Mouse (Mus musculus): Measurements from ENCODE around the gene Gm49425. TPM values are rescaled to one million over a fixed set of nuclear protein-coding genes. Genes with fewer than 3 reads are reported as not detected.

Gm49425 gene
- polyA plus RNA-seq, 1 experiment from 2014 or later, result not detected

DNA sequence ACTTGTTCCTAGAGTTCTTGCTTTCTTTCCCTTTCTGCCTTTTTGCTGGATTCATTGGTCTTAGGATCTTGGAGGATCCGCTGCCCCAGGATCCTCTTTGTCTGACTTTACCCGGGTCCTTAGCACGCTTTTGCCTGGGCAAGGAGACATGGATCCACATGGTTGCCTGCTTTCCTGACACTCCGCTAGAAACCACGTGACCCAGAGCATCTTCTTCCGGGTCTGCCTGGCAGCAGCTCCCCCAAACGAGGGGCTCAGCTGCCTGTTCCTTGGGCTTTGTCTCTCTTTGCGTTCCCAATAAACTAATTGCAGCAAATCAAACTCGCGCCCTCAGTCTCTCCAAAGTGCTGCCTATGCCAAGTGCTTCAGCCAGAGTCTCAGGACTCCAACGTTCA is 37.4 kb downstream of the Gm49425 start:
- H3K4me1 ChIP-seq (replicated peaks; ENCODE audit: control insufficient read depth, insufficient read depth, low read length), result peaks cover 9% of the 10 kb centered on the region; the same call in 1 of the 2 replicates
- H3K9ac ChIP-seq, result no peak overlapping the region
- H3K27me3 ChIP-seq (ENCODE audit: control insufficient read depth, insufficient read depth, low read length), result no peaks in the 10 kb centered on the region
- H3K4me2 ChIP-seq (replicated peaks), result peak overlapping the region; percentile 52
- H3K9me3 ChIP-seq (ENCODE audit: control insufficient read depth, low read length), result no peaks in the 10 kb centered on the region
- DNase-seq (ENCODE audit: low spot score) (peak; percentile 42), ATAC-seq (ENCODE audit: low FRiP score) (no peak)
- H3K27ac ChIP-seq, result no peak overlapping the region
- WGBS, result 32% methylated on average over 11 of the region's 11 CpGs
- no peaks in the 10 kb centered on the region for H3K36me3 ChIP-seq (replicated peaks; ENCODE audit: control insufficient read depth, insufficient read depth)
- H3K4me3 ChIP-seq (replicated peaks; ENCODE audit: low read length), result peak overlapping the region; percentile 21

DNA sequence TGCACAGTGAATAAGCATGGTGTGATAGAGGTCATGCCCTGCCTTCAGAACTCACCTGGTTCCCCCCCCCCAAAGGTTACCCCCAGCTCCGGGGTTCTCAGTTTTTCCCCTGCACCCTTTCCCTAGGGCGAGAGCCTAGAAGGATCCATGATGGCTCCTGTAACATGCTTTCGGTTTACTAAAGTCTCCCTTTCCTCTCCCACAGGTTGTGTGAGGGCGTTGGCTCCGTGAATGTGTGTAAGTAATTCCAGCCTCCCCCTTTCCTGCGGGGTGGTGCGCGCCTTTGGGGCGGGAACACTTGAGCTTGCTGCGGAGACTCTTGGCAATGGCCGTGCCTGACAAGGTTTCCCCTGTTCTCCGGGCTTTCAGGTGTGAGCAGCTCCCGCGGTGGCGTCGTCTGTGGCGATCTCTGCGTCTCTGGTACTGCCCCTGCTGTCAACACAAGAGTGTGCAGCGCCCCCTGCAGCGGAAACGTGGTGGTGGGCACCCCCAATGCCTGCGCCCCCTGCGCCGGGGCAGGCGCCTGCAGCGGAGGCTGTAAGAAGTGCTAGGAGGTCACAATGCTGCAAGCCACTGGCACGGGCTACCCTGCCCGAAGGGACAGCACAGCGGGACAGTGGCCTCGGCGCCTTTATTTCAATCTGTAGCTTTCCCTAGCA is 37.9 kb downstream of the Gm49425 start:
- Histone ChIP-seq H3K4me2 (replicated peaks) (peak overlapping the region; percentile 52), H3K27ac (no peak overlapping the region), H3K27me3 (ENCODE audit: control insufficient read depth, insufficient read depth, low read length) (no peaks in the 10 kb centered on the region), H3K4me1 (replicated peaks; ENCODE audit: control insufficient read depth, insufficient read depth, low read length) (peaks cover 9% of the 10 kb centered on the region; the same call in 1 of the 2 replicates), H3K4me3 (replicated peaks; ENCODE audit: low read length) (peak overlapping the region; percentile 21), H3K9me3 (ENCODE audit: control insufficient read depth, low read length) (no peaks in the 10 kb centered on the region), H3K9ac (no peak overlapping the region), H3K36me3 (replicated peaks; ENCODE audit: control insufficient read depth, insufficient read depth) (no peaks in the 10 kb centered on the region)
- WGBS, result 10% methylated on average over 31 of the region's 31 CpGs
- no peak for ATAC-seq (ENCODE audit: low FRiP score)
- DNase-seq (ENCODE audit: low spot score), result peak; percentile 39

DNA sequence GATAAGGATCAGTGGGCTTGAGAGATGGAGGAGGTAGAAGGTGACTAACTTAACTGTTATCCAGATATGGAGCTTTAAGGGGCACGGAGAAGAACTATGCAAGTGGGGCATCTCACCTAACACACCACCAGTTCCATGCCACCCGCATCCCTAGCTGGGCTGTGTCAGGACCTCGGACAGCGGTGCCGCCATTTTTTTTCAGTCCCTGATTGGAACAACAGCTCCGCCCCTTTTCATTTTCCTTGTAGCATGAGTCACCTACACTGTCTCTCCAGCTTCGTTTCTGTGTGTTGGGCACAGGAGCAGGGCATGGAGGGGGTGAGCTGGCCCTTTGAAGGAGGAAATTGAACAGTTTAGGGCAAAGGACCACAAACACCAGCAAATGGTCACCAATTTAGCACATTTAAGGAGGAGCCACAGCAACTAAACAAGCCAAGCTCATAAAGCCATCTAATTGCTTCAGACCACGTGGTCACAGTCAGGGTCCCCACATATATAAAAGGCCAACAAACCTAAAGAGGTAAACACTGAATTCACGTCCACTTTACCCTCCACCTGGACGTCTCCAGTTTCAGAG is 44.0 kb downstream of the Gm49425 start, which contains the start of gene Krt86:
Krt86 (plus strand) TSS at position 527 of the 577 bp plus-strand sequence.
- Histone ChIP-seq H3K27me3 (ENCODE audit: control insufficient read depth, insufficient read depth, low read length) (no peaks in the 10 kb centered on the region), H3K4me2 (replicated peaks) (no peak within 1 kb of the TSS), H3K4me3 (replicated peaks; ENCODE audit: low read length) (no peak within 1 kb of the TSS), H3K27ac (no peak within 1 kb of the TSS), H3K36me3 (replicated peaks; ENCODE audit: control insufficient read depth, insufficient read depth) (no peaks in the 10 kb centered on the region), H3K9me3 (ENCODE audit: control insufficient read depth, low read length) (no peaks in the 10 kb centered on the region), H3K9ac (no peak within 1 kb of the TSS), H3K4me1 (replicated peaks; ENCODE audit: control insufficient read depth, insufficient read depth, low read length) (no peaks in the 10 kb centered on the region)
- DNase-seq (ENCODE audit: low spot score) (no peak), ATAC-seq (ENCODE audit: low FRiP score) (no peak)
- 38% methylated on average over 10 of the region's 10 CpGs for WGBS

DNA sequence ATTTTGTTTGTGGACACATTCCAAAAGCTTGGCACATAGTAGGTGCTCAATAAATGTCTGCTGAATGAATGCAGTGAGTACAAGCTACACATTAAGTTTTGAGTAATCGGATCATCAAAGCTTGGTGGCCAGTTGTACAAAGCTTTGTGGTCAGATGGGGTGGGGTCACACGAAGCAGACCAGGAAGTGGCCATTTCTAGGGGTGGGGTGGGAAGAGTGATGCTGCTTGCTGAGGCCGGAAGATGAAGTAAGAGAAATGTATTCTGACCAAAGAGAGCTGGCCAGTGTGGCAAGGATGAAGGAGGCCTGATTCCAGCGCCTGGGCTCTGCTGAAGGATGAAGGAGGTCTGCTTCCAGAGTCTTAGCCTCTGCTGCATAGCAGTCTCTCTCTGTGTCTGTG is 48.0 kb downstream of the Gm49425 start:
- Histone ChIP-seq H3K9ac (no peak overlapping the region), H3K4me1 (replicated peaks; ENCODE audit: control insufficient read depth, insufficient read depth, low read length) (no peaks in the 10 kb centered on the region), H3K27ac (no peak overlapping the region), H3K36me3 (replicated peaks; ENCODE audit: control insufficient read depth, insufficient read depth) (no peaks in the 10 kb centered on the region), H3K9me3 (ENCODE audit: control insufficient read depth, low read length) (no peaks in the 10 kb centered on the region), H3K4me2 (replicated peaks) (no peak overlapping the region), H3K27me3 (ENCODE audit: control insufficient read depth, insufficient read depth, low read length) (no peaks in the 10 kb centered on the region), H3K4me3 (replicated peaks; ENCODE audit: low read length) (no peak overlapping the region)
- DNase-seq (ENCODE audit: low spot score), result no peak
- 84% methylated on average over 4 of the region's 4 CpGs for WGBS
- no peak for ATAC-seq (ENCODE audit: low FRiP score)

Small RNA genes lying within 50 kb of the gene (microRNA-seq; reads per million reads assigned to microRNA genes)
- gene Gm44393, result not detected

Other genes starting within 250 kb of the Gm49425 start
- gene Atg101, start 233.0 kb downstream of the Gm49425 start, polyA plus RNA-seq (2014; fragmentation: Nextera tagmentation; extraction: Ambion mirVana), result 65.4 and 66.3 TPM in 2 replicates
- gene 6030408B16Rik, start 224.0 kb downstream of the Gm49425 start, polyA plus RNA-seq (2014; fragmentation: Nextera tagmentation; extraction: Ambion mirVana), result 0.23 and 0.37 TPM in 2 replicates
- 0.11 TPM in 1 of 2 replicates, not detected in the other for gene Krt80, start 147.1 kb downstream of the Gm49425 start, polyA plus RNA-seq (2014; fragmentation: Nextera tagmentation; extraction: Ambion mirVana)
- 1.5 and 1.8 TPM in 2 replicates for gene Krt7, start 106.2 kb downstream of the Gm49425 start, polyA plus RNA-seq (2014; fragmentation: Nextera tagmentation; extraction: Ambion mirVana)
- 0.40 and 0.50 TPM in 2 replicates for gene Krt87, start 78.5 kb downstream of the Gm49425 start, polyA plus RNA-seq (2014; fragmentation: Nextera tagmentation; extraction: Ambion mirVana)
- not detected in 2 replicates for gene Krt88, start 69.5 kb downstream of the Gm49425 start, polyA plus RNA-seq (2014; fragmentation: Nextera tagmentation; extraction: Ambion mirVana)
- not detected in 2 replicates for gene Krt81, start 53.5 kb downstream of the Gm49425 start, polyA plus RNA-seq (2014; fragmentation: Nextera tagmentation; extraction: Ambion mirVana)
- gene Krt86, start 43.8 kb downstream of the Gm49425 start, polyA plus RNA-seq (2014; fragmentation: Nextera tagmentation; extraction: Ambion mirVana), result 0.09 TPM in 1 of 2 replicates, not detected in the other
- not detected in 2 replicates for gene Krt83, start 25.7 kb downstream of the Gm49425 start, polyA plus RNA-seq (2014; fragmentation: Nextera tagmentation; extraction: Ambion mirVana)
- gene Krt84, start 15.6 kb upstream of the Gm49425 start, polyA plus RNA-seq (2014; fragmentation: Nextera tagmentation; extraction: Ambion mirVana), result not detected in 2 replicates
- gene Krt82, start 33.4 kb upstream of the Gm49425 start, polyA plus RNA-seq (2014; fragmentation: Nextera tagmentation; extraction: Ambion mirVana), result not detected in 2 replicates
- 0.15 and 0.23 TPM in 2 replicates for gene Krt90, start 45.7 kb upstream of the Gm49425 start, polyA plus RNA-seq (2014; fragmentation: Nextera tagmentation; extraction: Ambion mirVana)
- 0.07 and 0.15 TPM in 2 replicates for gene Krt75, start 56.6 kb upstream of the Gm49425 start, polyA plus RNA-seq (2014; fragmentation: Nextera tagmentation; extraction: Ambion mirVana)
- gene Gm5414, start 110.9 kb upstream of the Gm49425 start, polyA plus RNA-seq (2014; fragmentation: Nextera tagmentation; extraction: Ambion mirVana), result not detected in 2 replicates
- gene Gm5478, start 130.1 kb upstream of the Gm49425 start, polyA plus RNA-seq (2014; fragmentation: Nextera tagmentation; extraction: Ambion mirVana), result not detected in 2 replicates
- not detected in 2 replicates for gene Krt6b, start 163.0 kb upstream of the Gm49425 start, polyA plus RNA-seq (2014; fragmentation: Nextera tagmentation; extraction: Ambion mirVana)
- not detected in 2 replicates for gene Krt6a, start 177.0 kb upstream of the Gm49425 start, polyA plus RNA-seq (2014; fragmentation: Nextera tagmentation; extraction: Ambion mirVana)
- gene Krt5, start 195.6 kb upstream of the Gm49425 start, polyA plus RNA-seq (2014; fragmentation: Nextera tagmentation; extraction: Ambion mirVana), result not detected in 2 replicates
- gene Krt71, start 225.8 kb upstream of the Gm49425 start, polyA plus RNA-seq (2014; fragmentation: Nextera tagmentation; extraction: Ambion mirVana), result 0.52 and 0.54 TPM in 2 replicates